Mouse (Mus musculus) lung, embryonic 14.5 days (tissue): ENCODE measurements at regions not wholly inside any gene's neighbourhood (a gene's known extent, or its start where the extent isn't known, plus 50 kb on each side); places are given as distances from the start of the nearest gene placed in this dataset.

ENCODE experiments used
- ATAC-seq: fragments of 200-750 bp; cut with Nextera tagmentation; 2 replicates; pipeline ENCODE4 v1.8.0; 2017; ENCODE audit warnings: mild to moderate bottlenecking, moderate TSS enrichment, moderate library complexity; ENCODE audit not compliant: insufficient read depth
- DNase-seq: peaks from one replicate; pipeline ENCODE4 v3.0.0-alpha.2; 2015
- H3K27ac ChIP-seq: fragments of 300-500 bp; sonication (generic); 2 replicates; pipeline ENCODE4 v1.5.1; 2014; ENCODE audit warnings: low read depth, mild to moderate bottlenecking, moderate library complexity
- H3K27me3 ChIP-seq: fragments of 300-500 bp; sonication (generic); 2 replicates; pipeline ENCODE4 v1.6.1; 2014; ENCODE audit warnings: low read length, control low read depth; ENCODE audit not compliant: insufficient read depth
- H3K36me3 ChIP-seq: fragments of 300-500 bp; sonication (generic); 2 replicates; pipeline ENCODE4 v1.6.1; 2014; ENCODE audit warnings: control low read depth; ENCODE audit not compliant: insufficient read depth
- H3K4me1 ChIP-seq: fragments of 300-500 bp; sonication (generic); 2 replicates; pipeline ENCODE4 v1.6.1; 2014; ENCODE audit warnings: antibody characterized with exemption, control low read depth; ENCODE audit not compliant: insufficient read depth
- H3K4me2 ChIP-seq: fragments of 300-500 bp; sonication (generic); 2 replicates; pipeline ENCODE4 v1.6.1; 2014; ENCODE audit warnings: mild to moderate bottlenecking
- H3K4me3 ChIP-seq: fragments of 300-500 bp; sonication (generic); 2 replicates; pipeline ENCODE4 v1.5.1; 2014; ENCODE audit warnings: low read depth, low read length
- H3K9ac ChIP-seq: fragments of 300-500 bp; sonication (generic); 2 replicates; pipeline ENCODE4 v1.6.1; 2014
- H3K9me3 ChIP-seq: fragments of 300-500 bp; sonication (generic); 2 replicates; pipeline ENCODE4 v1.6.1; 2016; ENCODE audit warnings: low read depth, low read length, control low read depth
- CTCF ChIP-seq: IDR thresholded peaks from 2 replicates; pipeline ENCODE4 v1.5.1; 2016; ENCODE audit warnings: antibody characterized with exemption, low read depth
- WGBS: fragments of 180-500 bp; shearing (Covaris S2); extraction: QIAGEN DNeasy Blood & Tissue Kit; methylation state at CpG from one replicate; pipeline ENCODE4 v1.1.7; 2014; 5-methylcytosine and 5-hydroxymethylcytosine counted together

- H3K4me3 ChIP-seq: no peak overlapping the region
- TF ChIP-seq CTCF: no peak
- H3K9ac ChIP-seq: no peak overlapping the region
- WGBS: 54% methylated on average over 2 of the region's 2 CpGs
- no peak overlapping the region for H3K27ac ChIP-seq
- no peaks in the 10 kb centered on the region for H3K4me1 ChIP-seq
- H3K4me2 ChIP-seq: no peak overlapping the region
- no peaks in the 10 kb centered on the region for H3K36me3 ChIP-seq
- H3K27me3 ChIP-seq: no peaks in the 10 kb centered on the region
- no peak for ATAC-seq
- H3K9me3 ChIP-seq: no peaks in the 10 kb centered on the region
- no peak for DNase-seq
Measured at GRCm38 (mm10) chr19:54955096-54955495, 171.9 kb downstream of the Gpam start.

- Histone ChIP-seq H3K9me3 (no peaks in the 10 kb centered on the region), H3K4me3 (no peak overlapping the region), H3K4me1 (no peaks in the 10 kb centered on the region), H3K4me2 (no peak overlapping the region), H3K9ac (no peak overlapping the region), H3K36me3 (no peaks in the 10 kb centered on the region), H3K27me3 (no peaks in the 10 kb centered on the region), H3K27ac (no peak overlapping the region)
- no peak for TF ChIP-seq CTCF
- WGBS: 52% methylated on average over 2 of the region's 2 CpGs
- ATAC-seq (no peak), DNase-seq (no peak)
Measured at GRCm38 (mm10) chr19:54952546-54952945, 174.5 kb downstream of the Gpam start.

- no peaks in the 10 kb centered on the region for H3K4me1 ChIP-seq
- H3K4me2 ChIP-seq: no peak overlapping the region
- no peak for DNase-seq
- H3K36me3 ChIP-seq: no peaks in the 10 kb centered on the region
- H3K4me3 ChIP-seq: no peak overlapping the region
- no peak overlapping the region for H3K27ac ChIP-seq
- WGBS: 65% methylated on average over 7 of the region's 7 CpGs
- H3K27me3 ChIP-seq: no peaks in the 10 kb centered on the region
- H3K9ac ChIP-seq: no peak overlapping the region
- H3K9me3 ChIP-seq: no peaks in the 10 kb centered on the region
- ATAC-seq: no peak
- no peak for TF ChIP-seq CTCF
Measured at GRCm38 (mm10) chr19:54948359-54949127, 178.5 kb downstream of the Gpam start.

GRCm38 (mm10) chr19:54947583-54947982, 179.5 kb downstream of the Gpam start:
- Histone ChIP-seq H3K9me3 (no peaks in the 10 kb centered on the region), H3K27me3 (no peaks in the 10 kb centered on the region), H3K36me3 (no peaks in the 10 kb centered on the region), H3K4me2 (no peak overlapping the region), H3K4me1 (no peaks in the 10 kb centered on the region), H3K27ac (no peak overlapping the region), H3K9ac (no peak overlapping the region), H3K4me3 (no peak overlapping the region)
- no peak for TF ChIP-seq CTCF
- DNase-seq: no peak
- WGBS: 93% methylated on average over 3 of the region's 3 CpGs
- no peak for ATAC-seq

- DNase-seq (no peak), ATAC-seq (no peak)
- Histone ChIP-seq H3K36me3 (no peaks in the 10 kb centered on the region), H3K27me3 (no peaks in the 10 kb centered on the region), H3K27ac (no peak overlapping the region), H3K4me1 (no peaks in the 10 kb centered on the region), H3K4me3 (no peak overlapping the region), H3K4me2 (no peak overlapping the region), H3K9me3 (no peaks in the 10 kb centered on the region), H3K9ac (no peak overlapping the region)
- no peak for TF ChIP-seq CTCF
- WGBS: 50% methylated on average over 5 of the region's 5 CpGs
Measured at GRCm38 (mm10) chr19:54932579-54932978, 194.5 kb downstream of the Gpam start.

- no peak overlapping the region for H3K9ac ChIP-seq
- no peak overlapping the region for H3K4me2 ChIP-seq
- DNase-seq (no peak), ATAC-seq (no peak)
- no peaks in the 10 kb centered on the region for H3K36me3 ChIP-seq
- no peaks in the 10 kb centered on the region for H3K4me1 ChIP-seq
- no peak for TF ChIP-seq CTCF
- H3K9me3 ChIP-seq: no peaks in the 10 kb centered on the region
- H3K27me3 ChIP-seq: no peaks in the 10 kb centered on the region
- H3K4me3 ChIP-seq: no peak overlapping the region
- 65% methylated on average over 4 of the region's 4 CpGs for WGBS
- no peak overlapping the region for H3K27ac ChIP-seq
Measured at GRCm38 (mm10) chr19:54925888-54926287, 201.2 kb downstream of the Gpam start.

GRCm38 (mm10) chr19:54919597-54919996, 207.4 kb downstream of the Gpam start:
- H3K4me3 ChIP-seq: no peak overlapping the region
- no peaks in the 10 kb centered on the region for H3K36me3 ChIP-seq
- TF ChIP-seq CTCF: no peak
- no peak overlapping the region for H3K9ac ChIP-seq
- no peak overlapping the region for H3K4me2 ChIP-seq
- no peak for DNase-seq
- no peaks in the 10 kb centered on the region for H3K9me3 ChIP-seq
- H3K27ac ChIP-seq: no peak overlapping the region
- no peaks in the 10 kb centered on the region for H3K4me1 ChIP-seq
- 76% methylated on average over 6 of the region's 6 CpGs for WGBS
- H3K27me3 ChIP-seq: no peaks in the 10 kb centered on the region
- ATAC-seq: no peak

- 81% methylated on average over 5 of the region's 5 CpGs for WGBS
- Histone ChIP-seq H3K4me2 (no peak overlapping the region), H3K9ac (no peak overlapping the region), H3K4me1 (no peaks in the 10 kb centered on the region), H3K36me3 (no peaks in the 10 kb centered on the region), H3K9me3 (no peaks in the 10 kb centered on the region), H3K27ac (no peak overlapping the region), H3K27me3 (no peaks in the 10 kb centered on the region), H3K4me3 (no peak overlapping the region)
- no peak for ATAC-seq
- no peak for DNase-seq
- TF ChIP-seq CTCF: no peak
Measured at GRCm38 (mm10) chr19:54893622-54894021, 233.4 kb downstream of the Gpam start.
